Mouse (Mus musculus): ENCODE data around the gene Zbtb4. TPM values are rescaled to one million over a fixed set of nuclear protein-coding genes. Genes with fewer than 3 reads are reported as not detected.

The Zbtb4 gene
- total RNA-seq, 2 experiments from 2014 or later: 71.1 to 86.9 TPM

DNA sequence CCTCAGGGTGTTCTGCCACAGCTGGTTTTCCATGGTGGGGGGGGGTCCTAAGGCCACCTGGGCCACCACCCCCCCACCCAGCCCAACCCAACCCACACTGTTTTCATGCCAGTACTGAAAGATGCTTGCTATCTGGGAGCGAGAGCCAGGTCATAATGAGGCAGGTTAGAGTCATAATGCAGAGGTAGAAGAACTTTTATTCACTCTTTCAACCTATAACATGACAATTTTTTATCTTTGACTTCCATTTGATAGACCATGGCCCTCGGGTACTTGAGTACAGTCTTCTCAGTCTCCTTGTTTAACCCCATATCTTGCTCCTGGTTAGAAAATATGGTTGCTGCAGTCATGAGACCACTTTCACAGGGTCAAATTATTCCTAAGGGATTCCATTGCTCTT, 52.7 kb downstream of the Zbtb4 start, which contains the start of gene Spem2:
Spem2 (minus strand) TSS at position 101 of the 400 bp plus-strand sequence.
- intact Hi-C loops (cut with DNase I): no loop called here
- no peak for DNase-seq (ENCODE audit: low spot score in 2 of 2)

DNA sequence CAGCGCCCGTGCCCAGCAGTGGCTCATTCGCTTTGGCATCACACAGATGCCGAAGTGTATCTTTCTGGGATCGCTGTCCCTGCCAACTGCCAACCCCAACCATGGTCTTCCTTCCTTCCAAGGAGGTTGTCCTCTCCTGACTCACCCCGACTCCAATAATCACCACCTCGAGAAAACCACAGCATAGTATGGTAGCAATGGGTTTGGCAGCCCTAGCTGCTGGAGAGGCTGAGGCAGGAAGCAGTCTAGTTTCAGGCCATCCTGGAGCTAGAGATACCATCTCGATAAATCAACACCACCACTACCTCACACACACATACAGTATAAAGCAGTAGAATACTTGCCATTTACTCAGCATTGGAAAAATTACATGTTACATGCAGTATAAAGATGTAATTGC, 53.2 kb downstream of the Zbtb4 start:
- intact Hi-C loops (cut with DNase I): no loop called here
- DNase-seq (ENCODE audit: low spot score in 2 of 2): no peak

DNA sequence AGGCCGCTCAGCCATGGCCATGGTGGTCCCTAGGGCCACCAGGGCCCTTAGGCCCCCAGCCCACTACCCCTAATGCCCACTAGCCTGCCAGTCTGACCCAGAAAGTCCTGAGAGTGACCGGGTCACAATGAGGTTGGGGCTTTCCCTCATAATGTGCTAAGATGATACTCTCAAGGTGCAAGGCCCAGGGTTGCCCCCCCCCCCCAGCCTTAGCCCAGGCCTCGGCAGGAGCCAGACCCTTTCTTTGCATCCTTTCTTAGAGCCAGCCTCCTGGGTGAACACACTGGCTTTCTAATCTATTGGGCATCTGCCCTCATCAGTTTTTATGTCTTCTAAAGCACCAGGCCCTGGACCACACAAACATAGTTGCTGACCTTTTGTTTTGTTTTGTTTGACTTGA, 56.4 kb downstream of the Zbtb4 start, which contains the start of gene Spem1:
Spem1 (minus strand) TSS at position 101 of the 400 bp plus-strand sequence.
- intact Hi-C loops (cut with DNase I): no loop called here
- no peak for DNase-seq (ENCODE audit: low spot score in 2 of 2)

DNA sequence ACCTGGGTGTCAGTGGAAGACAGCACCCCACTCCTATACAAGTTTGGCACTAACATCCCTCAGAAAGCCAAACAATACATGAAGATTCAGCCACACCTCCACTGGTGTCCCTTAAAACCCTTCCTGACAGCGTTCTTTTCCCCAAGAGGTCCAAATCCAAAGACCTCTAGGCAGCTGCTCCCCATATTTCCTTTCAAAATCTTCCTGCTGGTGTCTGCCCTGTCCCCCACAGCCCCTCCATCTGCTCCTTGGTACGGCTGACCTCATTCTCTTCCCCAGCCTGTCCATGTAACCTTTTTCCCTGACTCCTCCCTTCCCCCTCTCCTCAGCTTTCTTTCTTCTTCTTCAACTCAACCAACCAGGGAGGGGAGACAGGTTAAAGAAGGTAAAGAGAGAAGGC, 57.7 kb downstream of the Zbtb4 start:
- no peak for DNase-seq (ENCODE audit: low spot score in 2 of 2)
- intact Hi-C loops (cut with DNase I): no loop called here

DNA sequence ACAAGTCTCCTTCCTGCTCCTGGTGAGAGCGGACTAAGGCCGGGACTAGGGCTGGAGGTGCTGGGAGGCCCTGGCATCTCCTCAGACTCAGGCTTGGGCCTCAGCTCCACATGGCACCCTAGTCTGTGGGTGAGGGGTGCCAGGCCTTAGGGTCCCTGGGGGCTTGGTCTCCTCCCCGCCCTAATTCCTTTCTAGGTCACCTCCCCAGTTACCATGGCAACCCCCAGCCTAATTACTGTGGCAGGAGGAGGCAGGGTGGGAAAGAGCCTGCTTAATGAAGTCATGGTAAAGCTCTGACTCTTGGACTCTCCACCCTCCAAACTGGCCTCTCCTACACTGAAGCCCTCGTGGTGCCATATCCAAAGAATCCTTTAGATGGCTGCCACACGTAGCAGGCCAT, 63.1 kb downstream of the Zbtb4 start:
- no peak for DNase-seq (ENCODE audit: low spot score in 2 of 2)
- intact Hi-C loops (cut with DNase I): no loop called here

DNA sequence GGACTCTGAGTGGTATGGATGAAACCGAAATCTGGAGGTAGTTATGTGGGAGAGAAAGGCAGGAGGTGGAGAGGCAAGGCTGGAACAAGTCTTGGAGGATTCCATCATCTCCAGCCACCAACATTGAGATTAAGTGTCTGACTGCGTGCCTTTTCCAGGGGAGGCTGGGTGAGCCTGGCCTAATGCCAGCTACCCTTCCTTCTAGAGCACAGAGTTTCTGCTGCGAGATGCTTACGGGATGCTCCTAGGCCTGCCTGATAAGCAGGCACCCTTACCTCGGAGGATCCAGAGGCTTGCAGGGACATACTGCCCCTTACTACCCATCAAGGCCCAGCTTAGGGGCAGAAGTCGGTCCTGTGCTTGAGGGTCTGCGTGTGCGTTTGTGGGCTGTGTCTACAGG, 67.8 kb downstream of the Zbtb4 start:
- no peak for DNase-seq (ENCODE audit: low spot score in 2 of 2)
- intact Hi-C loops (cut with DNase I): no loop called here

Other genes with a start within 250 kb of the Zbtb4 start
- 1 to 10 TPM; 3.5 to 3.6 TPM for gene Dnah2, start 216.8 kb upstream of the Zbtb4 start, total RNA-seq (2021)
- gene Efnb3, start 205.7 kb upstream of the Zbtb4 start, total RNA-seq (2021): 100 to 1,000 TPM in 1 of 2 experiments, 10 to 100 TPM in 1; 71.8 to 100 TPM
- 1 to 10 TPM; 6.9 to 8.3 TPM for gene Wrap53, start 185.7 kb upstream of the Zbtb4 start, total RNA-seq (2021)
- gene Trp53, start 185.6 kb upstream of the Zbtb4 start, total RNA-seq (2021): 10 to 100 TPM; 21.2 to 21.9 TPM
- 100 to 1,000 TPM; 451 to 452 TPM for gene Atp1b2, start 160.0 kb upstream of the Zbtb4 start, total RNA-seq (2021)
- gene Shbg, start 148.0 kb upstream of the Zbtb4 start, total RNA-seq (2021): not detected
- 10 to 100 TPM in 1 of 2 experiments, 1 to 10 TPM in 1; 9.9 to 10.2 TPM for gene Sat2, start 143.9 kb upstream of the Zbtb4 start, total RNA-seq (2021)
- gene Fxr2, start 132.9 kb upstream of the Zbtb4 start, total RNA-seq (2021): 100 to 1,000 TPM; 107 TPM
- not detected for gene Sox15, start 110.6 kb upstream of the Zbtb4 start, total RNA-seq (2021)
- gene Mpdu1, start 103.3 kb upstream of the Zbtb4 start, total RNA-seq (2021): 10 to 100 TPM; 77.6 to 83.7 TPM
- gene Cd68, start 99.8 kb upstream of the Zbtb4 start, total RNA-seq (2021): 10 to 100 TPM; 13.5 to 13.8 TPM
- gene Eif4a1, start 93.5 kb upstream of the Zbtb4 start, total RNA-seq (2021): 100 to 1,000 TPM; 368 to 371 TPM
- 100 to 1,000 TPM in 1 of 2 experiments, 10 to 100 TPM in 1; 91.5 to 102 TPM for gene Senp3, start 83.8 kb upstream of the Zbtb4 start, total RNA-seq (2021)
- gene Tnfsf13, start 80.1 kb upstream of the Zbtb4 start, total RNA-seq (2021): 1 to 10 TPM; 1.7 to 2.0 TPM
- gene Tnfsf12, start 70.1 kb upstream of the Zbtb4 start, total RNA-seq (2021): 1 to 10 TPM; 5.8 to 7.6 TPM
- gene Tnfsfm13, start 69.8 kb upstream of the Zbtb4 start, total RNA-seq (2021): under 1 TPM; 0.81 to 0.95 TPM
- 10 to 100 TPM; 54.3 to 54.4 TPM for gene Polr2a, start 7.3 kb upstream of the Zbtb4 start, total RNA-seq (2021)
- not detected for gene Slc35g3, start 3.9 kb upstream of the Zbtb4 start, total RNA-seq (2021)
- under 1 TPM; 0.76 to 0.79 TPM for gene Chrnb1, start 30.0 kb downstream of the Zbtb4 start, total RNA-seq (2021)
- 10 to 100 TPM; 15.4 to 20.4 TPM for gene Fgf11, start 35.9 kb downstream of the Zbtb4 start, total RNA-seq (2021)
- gene Tmem102, start 39.7 kb downstream of the Zbtb4 start, total RNA-seq (2021): not detected
- not detected for gene Gm39566, start 49.4 kb downstream of the Zbtb4 start, total RNA-seq (2021)
- not detected for gene Spem2, start 52.6 kb downstream of the Zbtb4 start, total RNA-seq (2021)
- gene Spem1, start 56.3 kb downstream of the Zbtb4 start, total RNA-seq (2021): under 1 TPM in 1 of 2 experiments, not detected in 1; 0.32 TPM
- 100 to 1,000 TPM; 277 to 281 TPM for gene Nlgn2, start 71.9 kb downstream of the Zbtb4 start, total RNA-seq (2021)
- 100 to 1,000 TPM; 160 to 167 TPM for gene Tmem256, start 72.6 kb downstream of the Zbtb4 start, total RNA-seq (2021)
- 10 to 100 TPM; 19.5 to 22.3 TPM for gene Plscr3, start 80.5 kb downstream of the Zbtb4 start, total RNA-seq (2021)
- not detected for gene Tnk1, start 92.8 kb downstream of the Zbtb4 start, total RNA-seq (2021)
- gene Tmem95, start 112.1 kb downstream of the Zbtb4 start, total RNA-seq (2021): not detected
- gene Kctd11, start 115.5 kb downstream of the Zbtb4 start, total RNA-seq (2021): 1 to 10 TPM in 1 of 2 experiments, under 1 TPM in 1; 0.86 to 1.4 TPM
- not detected for gene Acap1, start 129.6 kb downstream of the Zbtb4 start, total RNA-seq (2021)
- gene 2810408A11Rik, start 135.1 kb downstream of the Zbtb4 start, total RNA-seq (2021): under 1 TPM in 1 of 2 experiments, not detected in 1; 0.38 TPM
- 100 to 1,000 TPM; 121 to 125 TPM for gene Neurl4, start 135.2 kb downstream of the Zbtb4 start, total RNA-seq (2021)
- 10 to 100 TPM; 24.9 to 26.0 TPM for gene Gps2, start 148.0 kb downstream of the Zbtb4 start, total RNA-seq (2021)
- 100 to 1,000 TPM; 468 to 473 TPM for gene Eif5a, start 156.0 kb downstream of the Zbtb4 start, total RNA-seq (2021)
- 10 to 100 TPM in 1 of 2 experiments, 1 to 10 TPM in 1; 8.4 to 11.3 TPM for gene Ybx2, start 169.9 kb downstream of the Zbtb4 start, total RNA-seq (2021)
- 1 to 10 TPM; 1.9 to 2.4 TPM for gene Slc2a4, start 182.3 kb downstream of the Zbtb4 start, total RNA-seq (2021)
- not detected for gene Cldn7, start 198.9 kb downstream of the Zbtb4 start, total RNA-seq (2021)
- gene Ctdnep1, start 215.2 kb downstream of the Zbtb4 start, total RNA-seq (2021): 100 to 1,000 TPM; 115 TPM
- 100 to 1,000 TPM; 103 to 107 TPM for gene Elp5, start 216.6 kb downstream of the Zbtb4 start, total RNA-seq (2021)
- 100 to 1,000 TPM; 213 to 217 TPM for gene Gabarap, start 225.2 kb downstream of the Zbtb4 start, total RNA-seq (2021)
- gene Phf23, start 229.9 kb downstream of the Zbtb4 start, total RNA-seq (2021): 10 to 100 TPM; 39.2 to 40.2 TPM
- gene Dvl2, start 234.7 kb downstream of the Zbtb4 start, total RNA-seq (2021): 10 to 100 TPM; 27.3 to 30.0 TPM
- 10 to 100 TPM; 50.7 to 53.6 TPM for gene Acadvl, start 249.5 kb downstream of the Zbtb4 start, total RNA-seq (2021)